Mouse (Mus musculus) right cerebral cortex, postnatal 14 days (tissue): ENCODE data around the gene Gm21119.
"Not testable (repeated sequence)": the region's sequence is repeated elsewhere in the genome, so short reads cannot be mapped to it uniquely, and the experiment has no call there.

Source experiments
- DNase-seq: peaks from one replicate; pipeline ENCODE4 v3.0.0; 2022

The Gm21119 gene

GRCm38 (mm10) chr8:20614619-20615018 is at the start of gene Gm21119:
Gene Gm21119, plus strand, starts transcription at chr8:20614919.
- not testable (repeated sequence) for DNase-seq

GRCm38 (mm10) chr8:20566753-20567152 is 48.0 kb upstream of the Gm21119 start:
- DNase-seq: not testable (repeated sequence)

- peak; percentile 10 for DNase-seq
Observed at GRCm38 (mm10) chr8:20581081-20581480, 33.6 kb upstream of the Gm21119 start.

- not testable (repeated sequence) for DNase-seq
Observed at GRCm38 (mm10) chr8:20582772-20583171, 31.9 kb upstream of the Gm21119 start.

GRCm38 (mm10) chr8:20588268-20589177 is 26.2 kb upstream of the Gm21119 start:
- not testable (repeated sequence) for DNase-seq

- DNase-seq: peak; percentile 4
Observed at GRCm38 (mm10) chr8:20589178-20589539, 25.6 kb upstream of the Gm21119 start.

GRCm38 (mm10) chr8:20590117-20590997 is 24.4 kb upstream of the Gm21119 start:
- DNase-seq: not testable (repeated sequence)

GRCm38 (mm10) chr8:20591002-20591401 is 23.7 kb upstream of the Gm21119 start:
- not testable (repeated sequence) for DNase-seq

GRCm38 (mm10) chr8:20592732-20593272 is 21.9 kb upstream of the Gm21119 start:
- DNase-seq: not testable (repeated sequence)

GRCm38 (mm10) chr8:20593841-20594240 is 20.9 kb upstream of the Gm21119 start:
- DNase-seq: peak; percentile 13

- not testable (repeated sequence) for DNase-seq
Observed at GRCm38 (mm10) chr8:20596081-20596841, 18.5 kb upstream of the Gm21119 start.

- DNase-seq: peak; percentile 45
Observed at GRCm38 (mm10) chr8:20596842-20597708, 17.6 kb upstream of the Gm21119 start.

GRCm38 (mm10) chr8:20598300-20599170 is 16.2 kb upstream of the Gm21119 start:
- not testable (repeated sequence) for DNase-seq

GRCm38 (mm10) chr8:20599350-20599749 is 15.4 kb upstream of the Gm21119 start:
- DNase-seq: not testable (repeated sequence)

- DNase-seq: not testable (repeated sequence)
Observed at GRCm38 (mm10) chr8:20610856-20611255, 3.9 kb upstream of the Gm21119 start.

- not testable (repeated sequence) for DNase-seq
Observed at GRCm38 (mm10) chr8:20612721-20613120, 2.0 kb upstream of the Gm21119 start.

- not testable (repeated sequence) for DNase-seq
Observed at GRCm38 (mm10) chr8:20630766-20631165, 16.0 kb downstream of the Gm21119 start.

GRCm38 (mm10) chr8:20637931-20638330 is 23.2 kb downstream of the Gm21119 start:
- DNase-seq: peak; percentile 0

- DNase-seq: peak; percentile 1
Observed at GRCm38 (mm10) chr8:20643536-20643935, 28.8 kb downstream of the Gm21119 start.

- peak; percentile 2 for DNase-seq
Observed at GRCm38 (mm10) chr8:20652976-20653375, 38.3 kb downstream of the Gm21119 start.
